Mouse (Mus musculus): ENCODE measurements at regions not wholly inside any gene's neighbourhood (a gene's known extent, or its start where the extent isn't known, plus 50 kb on each side); places are given as distances from the start of the nearest gene placed in this dataset.

DNA sequence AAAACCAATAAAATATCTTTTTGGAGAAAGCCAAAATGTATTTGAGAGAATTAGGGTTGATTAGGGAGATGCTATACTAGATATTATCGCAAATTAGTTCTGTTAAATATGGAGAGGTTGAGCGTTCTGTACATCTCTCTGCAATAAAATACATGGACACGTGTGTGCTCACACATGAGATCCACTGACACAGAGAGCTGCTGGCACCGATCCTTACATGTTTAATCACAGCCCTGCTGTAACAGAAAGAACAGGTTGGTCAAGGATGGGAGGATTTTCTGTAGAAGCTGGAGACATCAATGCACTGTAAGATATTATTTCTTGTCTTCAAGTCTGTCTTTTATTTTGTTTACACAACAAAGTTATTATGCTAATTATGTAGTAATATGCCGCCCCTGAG, 366.2 kb upstream of the Fam92a start:
- TF ChIP-seq GATA1 (IDR thresholded peaks at IDR 0.05; ENCODE audit: borderline replicate concordance, low read length) (no peak), FLI1 (IDR thresholded peaks at IDR 0.05; ENCODE audit: low read length) (no peak)

Data from megakaryocyte, embryonic 14.5 days (primary cell).